In the genomic region with DNA sequence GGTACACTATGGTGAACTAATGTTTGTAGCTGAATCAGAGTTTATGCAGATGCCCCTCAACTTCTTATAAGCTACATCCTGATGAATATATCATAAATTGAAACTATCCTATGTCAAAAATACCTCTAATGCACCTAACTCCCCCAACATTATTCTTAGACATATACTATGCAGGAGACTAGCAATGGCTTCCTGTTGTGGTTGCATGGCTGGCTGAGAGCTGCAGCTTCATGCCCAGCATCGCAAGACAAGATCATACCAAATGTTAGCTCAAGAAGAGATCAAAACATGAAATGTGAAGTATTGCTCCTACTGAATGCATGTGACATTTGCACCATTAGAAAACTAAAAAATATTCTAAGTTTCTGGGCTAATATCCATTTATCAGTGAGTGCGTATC, we compare ENCODE assay signal across 19 mouse cellular contexts.
A peak's percentile ranks its signal among the peaks of the same experiment; 100 is the strongest.
DNase-seq lines count a peak whose midpoint lies in the region; ATAC-seq lines count a peak whose summit lies in the region.
"Had no signal": no experiment of that assay in that cellular context is flagged by ENCODE, and none has a peak within 500 bp of the region (broad histone marks: within the 10 kb centered on the region; RNA-seq: fewer than 3 reads in every experiment).

No protein-coding gene starts in this region.

- DNase-seq in spleen, postnatal 36 days (ENCODE audit: low spot score in 2 of 2), result peak; percentile 43 to 51
- no peak for DNase-seq in spleen, postnatal 4 days (ENCODE audit: low spot score in 2 of 2)
- no peak for DNase-seq in kidney, postnatal 36 days
- no peak for DNase-seq in lung, postnatal 14 days
- DNase-seq: adrenal gland, adult 8-10 months; adrenal gland, postnatal 14 days; adrenal gland, postnatal 36 days; cerebellum, adult 11-12 months; cerebellum, adult 2 months; cerebellum, adult 9-10 months; cerebellum, postnatal 10 days; cerebellum, postnatal 36 days; embryo, embryonic 11 days had no signal

- peak; percentile 55; the same call in 1 of the 2 replicates for ATAC-seq in neutrophil, adult 5-6 weeks (ENCODE audit: extremely low read depth, insufficient number of reproducible peaks, low FRiP score, poor library complexity, severe bottlenecking)
- ATAC-seq: activated CD4-positive, CD25-positive, alpha-beta regulatory T cell, adult 4 months; CD4-positive, CD25-positive, alpha-beta regulatory T cell, adult 4 months; forebrain, embryonic 14.5 days; forebrain, embryonic 16.5 days; Patski had no signal

Comparison
In these comparisons a context has a peak if more than half of its experiments do, and no peak if none do; other contexts are left out.
1. DNase-seq: peak in spleen, postnatal 36 days (2 of 2); none in spleen, postnatal 4 days (0 of 2), kidney, postnatal 36 days (0 of 2) and lung, postnatal 14 days (single experiment).